12 mouse cellular contexts compared by ENCODE assay signal in the genomic region with DNA sequence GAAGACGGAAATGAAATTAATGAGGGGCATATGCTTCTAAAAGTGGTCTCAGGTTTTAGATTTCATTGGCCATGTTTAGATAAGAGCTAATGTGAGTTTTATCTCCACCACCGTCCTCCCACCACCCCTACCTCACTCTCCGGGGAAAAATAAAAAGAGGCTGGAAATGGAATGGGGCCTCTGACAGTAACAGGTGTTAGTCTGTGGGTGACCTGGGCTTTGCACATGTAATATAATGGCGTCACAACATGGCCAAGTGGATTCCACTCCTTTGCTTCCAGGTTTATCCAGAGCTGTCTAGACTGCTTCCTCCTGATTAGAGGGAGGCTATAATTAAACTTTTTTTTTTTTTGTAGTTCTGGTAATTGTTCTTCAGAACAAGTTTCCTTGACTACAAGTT. TPM values are rescaled to one million over a fixed set of nuclear protein-coding genes. Genes with fewer than 3 reads are reported as not detected.
DNase-seq lines count a peak whose midpoint lies in the region; ATAC-seq and TF ChIP-seq lines count a peak whose summit lies in the region.
"Had no signal": no experiment of that assay in that cellular context is flagged by ENCODE, and none has a peak within 500 bp of the region (broad histone marks: within the 10 kb centered on the region; RNA-seq: fewer than 3 reads in every experiment).

No protein-coding gene starts in this region.

- no peak for TF ChIP-seq CTCF in intestine, postnatal 0 days (IDR thresholded peaks at IDR 0.05; ENCODE audit: low read depth)

- peaks cover 71% of the 10 kb centered on the region for H3K4me1 ChIP-seq in heart, embryonic 16.5 days (ENCODE audit: control insufficient read depth, insufficient read depth, low read length)
- H3K4me1 ChIP-seq in midbrain, embryonic 15.5 days = peaks cover 23% of the 10 kb centered on the region
- peaks cover 6% of the 10 kb centered on the region; the same call in 1 of the 2 replicates for H3K4me1 ChIP-seq in midbrain, embryonic 14.5 days (ENCODE audit: control insufficient read depth, insufficient read depth, low read length)
- H3K4me1 ChIP-seq in intestine, postnatal 0 days (replicated peaks; ENCODE audit: control insufficient read depth, insufficient read depth, low read length) = 0 out of 2 replicates have a peak, but pooled peaks cover 5% of the 10 kb centered on the region

- no peaks in the 10 kb centered on the region for H3K27me3 ChIP-seq in heart, embryonic 16.5 days (ENCODE audit: control insufficient read depth, insufficient read depth, low read length)
- H3K27me3 ChIP-seq in midbrain, embryonic 15.5 days (replicated peaks) = peaks cover 44% of the 10 kb centered on the region
- H3K27me3 ChIP-seq in midbrain, embryonic 14.5 days (ENCODE audit: control insufficient read depth, insufficient read depth, low read length) = peaks cover 40% of the 10 kb centered on the region
- peaks cover 23% of the 10 kb centered on the region for H3K27me3 ChIP-seq in intestine, postnatal 0 days (replicated peaks; ENCODE audit: control insufficient read depth, insufficient read depth, low read length)

- WGBS in heart, embryonic 16.5 days = 19% methylated on average over 4 of the region's 4 CpGs
- WGBS in midbrain, embryonic 15.5 days = 67% methylated on average over 4 of the region's 4 CpGs
- WGBS in midbrain, embryonic 14.5 days = 72% methylated on average over 4 of the region's 4 CpGs
- WGBS in intestine, postnatal 0 days = 35% methylated on average over 4 of the region's 4 CpGs

- ATAC-seq in heart, embryonic 16.5 days (replicated peaks; ENCODE audit: extremely low read depth, insufficient read depth, low FRiP score) = no peak
- ATAC-seq in midbrain, embryonic 15.5 days (replicated peaks) = no peak
- no peak for ATAC-seq in midbrain, embryonic 14.5 days (ENCODE audit: low FRiP score, low TSS enrichment)
- no peak for ATAC-seq in intestine, postnatal 0 days

- H3K9ac ChIP-seq in heart, embryonic 16.5 days (ENCODE audit: low read length) = peak overlapping the region; percentile 85
- no peak overlapping the region for H3K9ac ChIP-seq in midbrain, embryonic 15.5 days
- H3K9ac ChIP-seq in midbrain, embryonic 14.5 days (replicated peaks; ENCODE audit: low read length) = no peak overlapping the region
- no peak overlapping the region for H3K9ac ChIP-seq in intestine, postnatal 0 days (ENCODE audit: low read depth, low read length)

- H3K27ac ChIP-seq in heart, embryonic 16.5 days (ENCODE audit: low read length) = peak overlapping the region; percentile 87
- H3K27ac ChIP-seq in midbrain, embryonic 15.5 days = no peak overlapping the region
- H3K27ac ChIP-seq in midbrain, embryonic 14.5 days (replicated peaks; ENCODE audit: low read depth, low read length) = no peak overlapping the region
- H3K27ac ChIP-seq in intestine, postnatal 0 days (ENCODE audit: low read depth, low read length) = no peak overlapping the region

- H3K9me3 ChIP-seq in heart, embryonic 16.5 days (replicated peaks; ENCODE audit: control insufficient read depth, low read length) = no peaks in the 10 kb centered on the region
- no peaks in the 10 kb centered on the region for H3K9me3 ChIP-seq in midbrain, embryonic 15.5 days
- H3K9me3 ChIP-seq in midbrain, embryonic 14.5 days (ENCODE audit: control insufficient read depth, low read length) = no peaks in the 10 kb centered on the region
- no peaks in the 10 kb centered on the region for H3K9me3 ChIP-seq in intestine, postnatal 0 days (ENCODE audit: control insufficient read depth)

- peaks cover 16% of the 10 kb centered on the region for H3K36me3 ChIP-seq in heart, embryonic 16.5 days (ENCODE audit: control insufficient read depth, insufficient read depth)
- no peaks in the 10 kb centered on the region for H3K36me3 ChIP-seq in midbrain, embryonic 15.5 days (replicated peaks)
- H3K36me3 ChIP-seq in midbrain, embryonic 14.5 days (ENCODE audit: control insufficient read depth, insufficient read depth, low read length) = no peaks in the 10 kb centered on the region
- H3K36me3 ChIP-seq in intestine, postnatal 0 days (ENCODE audit: control insufficient read depth, insufficient read depth) = no peaks in the 10 kb centered on the region

- intact Hi-C loops in heart, postnatal 25 days (cut with DNase I) = loop anchor here (5.0 kb wide), 2 partner anchors 35 to 100 kb away; no protein-coding TSS in a partner anchor
- intact Hi-C loops in left cerebral cortex, postnatal 4 days (cut with DNase I) = loop anchor here (5.0 to 10.0 kb wide), 2 partner anchors 100 to 143 kb away; no protein-coding TSS in a partner anchor

- DNase-seq in heart, postnatal 25 days (ENCODE audit: low spot score) = no peak
- no peak for DNase-seq in midbrain, embryonic 14.5 days
- DNase-seq in left cerebral cortex, postnatal 4 days = no peak
- DNase-seq in right cerebral cortex, adult 2 months (ENCODE audit: low spot score in 2 of 2) = no peak
- DNase-seq in lung, postnatal 36 days = no peak

- peak overlapping the region; percentile 77 for H3K4me2 ChIP-seq in heart, embryonic 16.5 days (ENCODE audit: low read depth, low read length)
- no peak overlapping the region for H3K4me2 ChIP-seq in midbrain, embryonic 15.5 days
- H3K4me2 ChIP-seq in midbrain, embryonic 14.5 days (ENCODE audit: low read length) = no peak overlapping the region
- peak overlapping the region; percentile 87 for H3K4me2 ChIP-seq in intestine, postnatal 0 days (replicated peaks; ENCODE audit: low read depth)

- H3K4me3 ChIP-seq in heart, embryonic 16.5 days (ENCODE audit: low read length) = peak overlapping the region; percentile 87
- H3K4me3 ChIP-seq in midbrain, embryonic 15.5 days = 0 out of 2 replicates have a peak overlapping the region, but pooled peaks have one; percentile 48
- H3K4me3 ChIP-seq in midbrain, embryonic 14.5 days (replicated peaks; ENCODE audit: low read depth, low read length) = no peak overlapping the region
- H3K4me3 ChIP-seq in intestine, postnatal 0 days (ENCODE audit: low read depth, low read length) = peak overlapping the region; percentile 53

RNA-seq across cellular contexts. Expression of gene Lamb1, which starts 2.3 kb away (rescaled TPM):
- 92.1 and 113 TPM in 2 replicates for polyA plus RNA-seq in heart, embryonic 16.5 days (2015; fragmentation: Nextera tagmentation; extraction: Ambion mirVana)
- total RNA-seq in heart, postnatal 25 days (2021) = 10 to 100 TPM; 87.5 to 89.2 TPM
- 16.6 and 16.8 TPM in 2 replicates for polyA plus RNA-seq in midbrain, embryonic 15.5 days (2015; fragmentation: Nextera tagmentation; extraction: Ambion mirVana)
- 3.9 and 16.7 TPM in 2 replicates for polyA plus RNA-seq in midbrain, embryonic 14.5 days (2014; fragmentation: Nextera tagmentation; extraction: Ambion mirVana)
- polyA plus RNA-seq in intestine, postnatal 0 days (2015; fragmentation: Nextera tagmentation; extraction: Ambion mirVana) = 25.8 and 27.5 TPM in 2 replicates
- 10 to 100 TPM; 50.9 to 55.7 TPM for total RNA-seq in left cerebral cortex, postnatal 4 days (2021)
- total RNA-seq: hematopoietic stem cell, adult 5-6 weeks had no signal

RNA-seq across cellular contexts. Expression of gene Gm6993, which starts 26.8 kb away (rescaled TPM):
- polyA plus RNA-seq in heart, embryonic 16.5 days (2015; fragmentation: Nextera tagmentation; extraction: Ambion mirVana) = not detected in 2 replicates
- not detected for total RNA-seq in heart, postnatal 25 days (2021)
- polyA plus RNA-seq in midbrain, embryonic 15.5 days (2015; fragmentation: Nextera tagmentation; extraction: Ambion mirVana) = not detected in 2 replicates
- polyA plus RNA-seq in midbrain, embryonic 14.5 days (2014; fragmentation: Nextera tagmentation; extraction: Ambion mirVana) = not detected in 2 replicates
- not detected in 2 replicates for polyA plus RNA-seq in intestine, postnatal 0 days (2015; fragmentation: Nextera tagmentation; extraction: Ambion mirVana)
- total RNA-seq in left cerebral cortex, postnatal 4 days (2021) = not detected
- total RNA-seq: hematopoietic stem cell, adult 5-6 weeks; left cerebral cortex, postnatal 14 days had no signal
- polyA plus RNA-seq: midbrain, embryonic 11.5 days; thymus, postnatal 0 days had no signal

Comparison
In these comparisons a context has a peak if more than half of its experiments do, and no peak if none do; other contexts are left out.
1. H3K4me2 ChIP-seq: peak in heart, embryonic 16.5 days (single experiment) and intestine, postnatal 0 days (single experiment); none in midbrain, embryonic 15.5 days (single experiment) and midbrain, embryonic 14.5 days (single experiment).